Mouse (Mus musculus): ENCODE measurements at regions not wholly inside any gene's neighbourhood (a gene's known extent, or its start where the extent isn't known, plus 50 kb on each side); places are given as distances from the start of the nearest gene placed in this dataset.
A peak's percentile ranks its signal among the peaks of the same experiment; 100 is the strongest.

DNA sequence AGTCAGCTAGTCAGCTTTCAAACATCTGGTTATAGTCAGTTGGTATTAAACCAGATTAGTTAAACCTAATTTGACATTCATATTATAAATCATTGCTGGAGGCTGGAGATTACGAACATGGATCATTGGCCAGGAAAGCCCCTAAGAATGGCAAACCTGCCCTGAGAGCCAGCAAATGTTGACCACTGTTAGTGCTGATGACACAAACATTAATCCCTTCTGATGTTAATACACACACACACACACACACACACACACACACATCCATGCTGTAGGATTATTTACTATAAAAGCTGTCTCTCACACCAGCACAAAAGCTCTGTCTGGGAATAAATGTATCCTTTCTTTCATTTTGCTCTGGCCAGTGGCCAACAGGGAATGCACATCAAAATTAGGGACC is 329.4 kb upstream of the Atp2b1 start:
- DNase-seq, result no peak

GRCm38 (mm10) chr10:98589726-98590125 is 324.5 kb upstream of the Atp2b1 start:
- no peak for DNase-seq

- DNase-seq, result no peak
Measured at GRCm38 (mm10) chr10:98592154-98592553, 322.1 kb upstream of the Atp2b1 start.

DNA sequence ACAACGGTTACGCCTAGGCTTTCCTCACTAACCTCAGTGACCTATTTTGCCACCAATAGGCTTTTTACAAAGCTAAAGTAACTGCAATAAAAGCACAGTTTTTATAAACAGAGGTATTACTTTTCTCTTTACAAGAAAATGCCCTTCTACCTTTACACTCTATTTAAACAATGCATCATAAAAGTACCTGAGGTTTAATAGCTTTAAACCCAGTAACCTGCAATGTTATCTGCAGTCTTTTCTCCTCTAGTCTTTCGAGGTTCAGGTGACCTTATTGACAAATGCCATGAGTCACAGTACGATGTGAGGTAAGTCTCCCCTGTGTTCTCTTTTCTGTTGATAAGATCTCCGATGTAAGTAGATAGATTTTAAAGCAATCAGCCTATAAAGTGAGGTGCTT is 320.3 kb upstream of the Atp2b1 start:
- no peak for DNase-seq

- DNase-seq, result no peak
Measured at GRCm38 (mm10) chr10:98608221-98608941, 305.8 kb upstream of the Atp2b1 start.

GRCm38 (mm10) chr10:98610708-98611107 is 303.5 kb upstream of the Atp2b1 start:
- DNase-seq, result no peak

DNA sequence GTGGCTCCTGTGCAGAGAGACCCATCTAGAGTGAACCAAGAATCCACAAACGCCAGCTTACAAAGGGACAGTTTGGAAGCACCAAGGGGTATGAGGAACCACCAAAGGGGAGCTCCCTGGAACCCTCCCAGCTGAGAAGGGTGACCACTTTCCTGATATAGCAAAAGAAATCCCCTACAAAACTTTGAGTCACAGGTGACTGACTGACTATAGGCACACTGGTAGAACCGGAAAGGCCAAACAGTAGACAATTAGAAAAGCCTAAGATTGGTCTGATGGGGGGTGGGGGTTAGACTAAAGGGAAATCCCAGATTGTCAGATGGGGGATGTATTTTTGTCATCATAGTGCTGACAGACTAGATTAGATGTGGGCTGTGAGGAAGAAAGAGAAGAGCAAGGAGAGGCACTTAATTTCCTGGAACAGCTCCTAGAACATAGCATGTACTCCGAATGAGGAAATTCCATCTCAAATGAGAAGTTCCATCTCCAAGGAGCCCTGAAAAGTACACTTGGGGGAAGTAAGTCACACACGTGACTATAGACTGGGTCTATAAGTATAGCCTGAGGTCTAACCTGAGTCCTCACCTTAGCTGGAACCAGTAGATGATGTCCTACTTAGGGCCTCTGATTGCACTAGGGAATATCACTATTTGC is 302.4 kb upstream of the Atp2b1 start:
- no peak for DNase-seq

- DNase-seq, result peak; percentile 62
Measured at GRCm38 (mm10) chr10:98618736-98619525, 295.3 kb upstream of the Atp2b1 start.

DNA sequence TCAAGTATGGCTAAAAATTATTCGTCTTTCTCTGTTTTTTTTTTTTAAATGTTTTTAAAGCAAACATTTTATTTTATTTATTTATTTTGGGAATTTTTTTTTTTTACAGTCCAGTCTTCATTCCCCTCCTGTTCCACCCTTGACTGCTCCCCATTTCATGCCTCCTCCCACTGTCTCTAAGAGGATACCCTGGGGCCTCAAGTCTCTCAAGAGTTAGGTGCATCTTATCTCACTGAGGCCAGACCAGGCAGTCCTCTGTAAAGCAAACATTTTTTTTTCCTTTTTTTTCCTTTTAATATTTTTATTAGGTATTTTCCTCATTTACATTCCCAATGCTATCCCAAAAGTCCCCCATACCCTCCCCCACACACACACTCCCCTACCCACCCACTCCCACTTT is 290.1 kb upstream of the Atp2b1 start:
- DNase-seq, result no peak

GRCm38 (mm10) chr10:98624681-98625321 is 289.4 kb upstream of the Atp2b1 start:
- no peak for DNase-seq

DNA sequence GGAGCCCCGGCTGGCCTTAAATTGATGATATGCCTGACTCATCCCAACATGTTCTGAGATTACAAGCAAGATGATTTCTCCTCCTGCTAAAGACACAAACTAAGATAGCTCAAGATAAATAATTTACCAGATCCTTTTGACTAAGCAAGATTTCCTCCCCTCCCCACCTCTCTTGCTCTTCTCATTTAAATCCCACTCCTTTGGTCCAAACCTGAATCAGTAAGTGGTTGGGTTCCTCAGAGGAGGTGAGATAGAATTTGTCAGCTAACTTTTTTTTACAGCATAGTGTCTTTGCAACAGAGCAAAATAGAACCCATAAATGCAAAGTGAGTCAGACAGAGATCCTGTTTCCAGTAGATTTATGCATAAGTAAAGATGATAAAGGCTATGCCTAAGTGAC is 286.0 kb upstream of the Atp2b1 start:
- DNase-seq, result no peak

DNA sequence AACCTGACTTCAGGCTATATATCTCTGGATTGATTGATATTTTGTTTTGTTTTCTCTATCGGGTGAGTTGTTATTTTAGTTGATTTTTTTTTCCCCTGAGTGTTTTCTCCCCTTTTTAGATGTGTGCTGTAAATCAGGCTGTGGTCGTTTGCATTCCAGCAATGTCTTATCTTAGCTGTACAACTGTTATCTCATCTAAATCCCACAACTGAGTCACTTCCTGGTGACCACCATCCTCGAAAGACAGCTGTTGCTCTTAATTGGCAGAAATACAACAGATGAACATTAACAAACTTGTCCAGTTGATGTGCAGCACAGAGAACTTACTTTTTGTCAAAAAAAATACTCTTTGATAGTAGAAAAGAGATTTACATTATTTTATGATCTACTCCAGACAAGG is 285.0 kb upstream of the Atp2b1 start:
- no peak for DNase-seq

DNA sequence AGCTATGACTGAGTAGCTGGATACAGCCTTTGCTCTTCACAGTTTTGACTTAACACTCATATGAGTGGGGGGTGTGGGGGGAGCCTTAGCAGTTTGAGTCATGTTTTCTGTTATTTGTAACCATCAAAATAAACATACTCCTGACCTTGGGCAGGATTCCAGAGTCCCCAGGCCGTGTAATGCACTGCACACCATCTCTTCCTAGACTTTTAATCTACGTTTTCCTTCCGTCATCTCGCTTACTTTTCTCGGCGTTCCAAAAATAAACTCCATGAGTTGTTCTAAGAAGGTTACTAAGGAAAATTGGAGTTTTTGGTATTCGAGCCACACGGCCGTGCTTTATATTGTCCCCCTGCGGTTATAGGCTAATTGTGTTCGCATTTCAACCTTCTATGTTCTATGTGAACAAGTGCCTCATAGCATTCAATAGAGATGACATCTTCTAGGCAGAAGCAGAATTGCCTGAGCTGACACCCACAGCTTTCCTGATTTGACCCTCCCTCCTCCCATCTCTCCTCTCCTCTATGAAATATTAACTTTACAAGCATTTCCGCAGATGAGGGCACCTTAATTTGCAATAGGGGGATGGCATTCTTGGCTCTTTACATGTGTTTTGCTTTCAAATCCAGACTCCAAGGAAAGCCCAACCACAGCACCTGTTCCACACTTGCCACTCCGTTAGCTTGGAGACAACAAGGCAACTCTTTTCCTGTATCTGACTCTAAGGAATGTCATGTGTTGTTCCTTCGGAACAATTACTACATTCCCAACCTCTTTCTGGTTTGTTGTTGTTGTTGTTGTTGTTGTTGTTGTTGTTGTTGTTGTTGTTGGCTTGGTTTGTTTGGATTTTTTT is 276.2 kb upstream of the Atp2b1 start:
- DNase-seq, result no peak

DNA sequence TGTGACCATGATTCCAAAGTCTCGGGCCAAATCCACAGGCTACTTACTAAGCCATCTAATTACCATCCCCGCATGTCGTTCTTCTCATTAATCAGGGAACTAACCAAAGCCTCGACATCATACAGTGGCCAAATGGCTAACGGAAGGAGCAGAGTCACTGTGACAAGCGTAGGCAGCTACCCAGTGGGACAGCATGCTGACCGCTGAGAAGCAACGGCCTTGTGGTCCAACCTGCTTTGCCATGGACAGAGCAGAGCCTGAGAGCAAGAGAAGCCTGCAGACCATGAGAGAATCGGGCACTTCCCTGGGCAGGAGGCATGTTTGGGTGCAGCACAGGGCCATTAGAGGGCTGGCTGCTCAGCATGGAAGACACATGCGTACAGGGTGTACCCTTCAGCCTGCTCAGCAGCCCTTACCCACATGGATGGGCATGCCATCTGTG is 268.5 kb upstream of the Atp2b1 start:
- DNase-seq, result no peak

DNA sequence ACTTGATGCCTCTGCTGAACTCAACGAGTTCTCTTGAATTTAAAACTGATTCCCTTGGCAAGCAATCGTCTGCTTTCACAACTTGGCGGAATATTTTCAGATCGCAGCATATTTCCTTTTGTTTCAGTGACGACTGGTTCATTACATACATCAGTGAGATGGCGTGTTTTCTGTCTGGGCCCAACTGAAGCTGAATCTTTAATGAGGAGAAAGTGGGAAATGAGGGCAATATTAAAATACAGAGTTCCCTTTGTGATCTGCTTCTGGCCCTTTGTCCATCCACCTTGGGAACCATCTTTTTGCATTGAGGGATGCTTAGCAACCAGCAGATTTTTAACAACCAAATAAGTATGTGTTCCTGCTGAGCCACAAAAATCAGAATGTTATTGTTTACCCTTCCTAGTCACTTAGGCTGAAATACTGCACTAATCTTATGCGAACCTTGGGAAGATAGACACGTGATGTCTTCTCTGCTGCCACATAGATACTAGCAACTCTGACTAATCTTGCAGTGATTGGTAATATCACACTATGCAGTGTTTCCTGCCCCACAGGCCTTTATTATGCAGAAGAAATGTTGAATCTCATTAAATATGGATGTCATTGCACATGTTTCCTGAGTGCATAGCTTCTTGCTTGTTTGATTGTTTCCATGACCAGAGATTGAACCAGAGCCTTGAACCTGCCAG is 267.8 kb upstream of the Atp2b1 start:
- DNase-seq, result no peak

GRCm38 (mm10) chr10:98648710-98649245 is 265.4 kb upstream of the Atp2b1 start:
- DNase-seq, result no peak

- no peak for DNase-seq
Measured at GRCm38 (mm10) chr10:98650533-98650932, 263.7 kb upstream of the Atp2b1 start.

- no peak for DNase-seq
Measured at GRCm38 (mm10) chr10:98651127-98651526, 263.1 kb upstream of the Atp2b1 start.

DNA sequence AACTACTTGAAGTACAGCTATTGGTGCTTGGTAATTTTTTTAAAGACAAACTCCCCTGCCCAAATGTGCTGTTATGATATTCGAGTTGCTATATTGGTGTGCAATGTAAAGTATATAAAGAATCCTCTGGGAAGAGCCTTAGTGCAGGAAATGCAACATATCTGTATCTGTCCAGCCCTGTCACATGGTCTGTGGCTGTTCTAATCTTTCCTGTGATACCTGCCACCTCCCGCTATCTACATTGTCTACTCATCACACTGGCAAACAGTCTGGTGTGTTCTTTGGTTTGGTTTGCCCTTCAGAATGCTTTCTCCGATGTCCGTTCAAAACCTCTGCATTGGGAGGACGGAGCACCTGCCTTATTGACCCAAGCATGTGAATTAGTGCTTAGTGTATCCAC is 262.6 kb upstream of the Atp2b1 start:
- DNase-seq, result no peak

GRCm38 (mm10) chr10:98652084-98652483 is 262.1 kb upstream of the Atp2b1 start:
- no peak for DNase-seq

GRCm38 (mm10) chr10:98660747-98661146 is 253.5 kb upstream of the Atp2b1 start:
- peak; percentile 9 for DNase-seq

All from lung, postnatal 14 days (tissue).